Mouse (Mus musculus) midbrain, embryonic 11.5 days (tissue): Measurements from ENCODE around the gene Fam163a. TPM values are rescaled to one million over a fixed set of nuclear protein-coding genes. Genes with fewer than 3 reads are reported as not detected.

Source experiments
- ATAC-seq: fragments of 200-750 bp; cut with Nextera tagmentation; 2 replicates; pipeline ENCODE4 v1.8.0; 2017; ENCODE audit warnings: moderate TSS enrichment, moderate library complexity; ENCODE audit not compliant: low FRiP score
- DNase-seq: peaks from one replicate; pipeline ENCODE4 v3.0.0; 2015; ENCODE audit warnings: low spot score; ENCODE audit errors: missing footprints
- H3K27ac ChIP-seq: fragments of 300-500 bp; sonication (generic); 2 replicates; pipeline ENCODE4 v1.5.1; 2014; ENCODE audit warnings: low read depth, low read length
- H3K27me3 ChIP-seq: fragments of 300-500 bp; sonication (generic); 2 replicates; pipeline ENCODE4 v1.6.1; 2014; ENCODE audit warnings: mild to moderate bottlenecking, low read length, moderate library complexity, mixed read lengths; ENCODE audit not compliant: control insufficient read depth, insufficient read depth
- H3K36me3 ChIP-seq: fragments of 300-500 bp; sonication (generic); 2 replicates; pipeline ENCODE4 v1.6.1; 2014; ENCODE audit warnings: mild to moderate bottlenecking, low read length, moderate library complexity, mixed read lengths; ENCODE audit not compliant: control insufficient read depth, insufficient read depth
- H3K4me1 ChIP-seq: fragments of 300-500 bp; sonication (generic); 2 replicates; pipeline ENCODE4 v1.6.1; 2014; ENCODE audit warnings: low read length; ENCODE audit not compliant: control insufficient read depth, insufficient read depth
- H3K4me2 ChIP-seq: fragments of 300-500 bp; sonication (generic); 2 replicates; pipeline ENCODE4 v1.6.1; 2014; ENCODE audit warnings: mild to moderate bottlenecking, moderate library complexity
- H3K4me3 ChIP-seq: fragments of 300-500 bp; sonication (generic); 2 replicates; pipeline ENCODE4 v1.5.1; 2014; ENCODE audit warnings: low read depth, low read length
- H3K9ac ChIP-seq: fragments of 300-500 bp; sonication (generic); 2 replicates; pipeline ENCODE4 v1.6.1; 2014; ENCODE audit warnings: low read length
- H3K9me3 ChIP-seq: fragments of 300-500 bp; sonication (generic); 2 replicates; pipeline ENCODE4 v1.6.1; 2016; ENCODE audit warnings: low read length; ENCODE audit not compliant: control insufficient read depth
- WGBS: fragments of 180-500 bp; shearing (Covaris S2); extraction: QIAGEN DNeasy Blood & Tissue Kit; methylation state at CpG from one replicate; pipeline ENCODE4 v1.1.7; 2014; 5-methylcytosine and 5-hydroxymethylcytosine counted together
- polyA plus RNA-seq: library from polyadenylated mRNA; unstranded; fragments of >200 nt; fragmentation: Nextera tagmentation; extraction: Ambion mirVana; gene quantifications from 2 replicates; pipeline ENCODE4 v1.2.1, GENCODE M21; 2014

The Fam163a gene
- polyA plus RNA-seq, 1 experiment from 2014 or later: 6.8 TPM

DNA sequence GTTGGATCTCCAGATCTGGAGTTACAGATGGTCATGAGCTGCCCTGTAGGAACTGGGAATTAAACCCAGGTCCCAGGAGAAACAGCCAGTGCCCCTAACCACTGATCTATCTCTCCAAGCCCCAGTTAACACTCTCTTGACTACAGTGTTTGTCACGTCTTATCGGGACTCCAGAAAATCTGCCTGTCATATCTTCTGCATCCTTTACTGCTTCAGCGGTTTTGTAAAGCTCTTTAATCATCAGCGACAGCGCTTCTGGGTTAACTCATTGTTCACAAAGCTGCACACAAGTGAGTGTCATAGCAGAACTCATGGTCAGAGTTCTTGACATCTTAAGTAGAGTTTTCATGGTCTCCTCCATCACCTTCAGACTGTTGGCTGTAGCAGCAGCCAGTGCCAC, 22.1 kb upstream of the Fam163a start:
- 79% methylated on average over 5 of the region's 5 CpGs for WGBS
- no peaks in the 10 kb centered on the region for H3K27me3 ChIP-seq

DNA sequence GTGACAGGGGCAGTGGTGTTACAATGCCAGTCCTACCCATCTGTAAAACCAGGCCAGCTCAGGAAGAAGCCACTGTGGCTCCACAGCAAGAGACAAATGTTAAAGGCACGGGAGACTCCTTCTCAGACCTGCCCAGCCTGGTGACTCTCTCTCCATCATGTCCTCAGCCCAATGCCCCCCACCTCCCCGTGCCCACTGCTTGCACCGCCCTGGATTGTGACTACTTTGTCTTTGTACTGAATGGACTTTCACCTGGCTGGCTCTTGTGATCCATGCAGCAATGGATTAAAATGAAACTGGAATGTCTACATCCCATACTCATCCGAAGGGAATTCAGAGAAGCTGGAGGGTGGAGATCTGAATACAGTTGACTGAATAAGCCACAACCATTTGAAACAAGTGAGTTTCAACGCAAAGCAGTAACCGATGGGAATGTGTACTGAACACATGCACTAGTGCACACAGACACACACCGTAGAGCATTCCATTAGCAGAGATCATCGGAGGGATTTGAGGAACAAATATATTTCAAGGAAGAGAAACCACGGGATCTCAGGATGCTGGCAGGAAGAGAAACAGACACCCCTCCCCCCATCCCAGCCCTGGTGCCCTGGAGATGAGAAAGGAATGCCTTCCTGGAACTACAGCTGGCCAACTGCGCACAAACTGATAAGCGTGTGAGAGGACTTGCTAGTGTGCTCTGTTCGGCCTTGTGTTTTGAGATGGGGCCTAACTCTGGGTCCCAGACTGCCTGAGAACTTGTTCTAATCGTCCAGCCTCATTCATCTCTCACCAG, 17.6 kb upstream of the Fam163a start:
- Histone ChIP-seq H3K27ac (peak overlapping the region; percentile 77), H3K9me3 (no peaks in the 10 kb centered on the region), H3K36me3 (no peaks in the 10 kb centered on the region), H3K4me1 (peaks cover 20% of the 10 kb centered on the region), H3K4me3 (no peak overlapping the region), H3K4me2 (no peak overlapping the region; the same call in 1 of the 2 replicates), H3K27me3 (no peaks in the 10 kb centered on the region), H3K9ac (no peak overlapping the region)
- DNase-seq (peak; percentile 91), ATAC-seq (peak; percentile 87)
- WGBS: 35% methylated on average over 13 of the region's 13 CpGs

More for the DNA sequence above, 22.1 kb upstream of the Fam163a start:
- Histone ChIP-seq H3K36me3 (no peaks in the 10 kb centered on the region), H3K9me3 (no peaks in the 10 kb centered on the region), H3K4me3 (no peak overlapping the region), H3K27ac (no peak overlapping the region), H3K9ac (no peak overlapping the region), H3K4me1 (peaks cover 14% of the 10 kb centered on the region), H3K4me2 (no peak overlapping the region)
- DNase-seq: no peak
- ATAC-seq: no peak

DNA sequence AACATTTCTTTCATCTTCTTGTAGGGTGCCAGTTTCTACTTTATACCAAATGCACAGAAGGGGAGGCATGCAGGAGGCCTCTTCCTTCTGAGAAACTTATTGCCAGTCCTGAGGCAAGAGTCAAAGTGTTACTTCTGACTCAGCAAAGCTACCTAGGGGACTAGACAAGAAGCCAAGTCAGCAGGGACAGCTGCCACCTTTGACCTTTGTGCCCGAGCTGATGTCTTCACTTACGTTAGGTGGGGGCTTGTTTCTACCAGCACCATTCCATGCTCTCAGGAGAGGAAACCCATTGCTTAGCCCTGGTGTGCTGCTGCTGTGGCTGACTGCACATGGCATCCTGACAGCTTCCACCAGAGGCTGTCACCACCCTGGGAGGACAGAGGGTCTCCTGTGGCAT, 16.5 kb upstream of the Fam163a start:
- Histone ChIP-seq H3K4me2 (no peak overlapping the region), H3K4me1 (peaks cover 20% of the 10 kb centered on the region), H3K9me3 (no peaks in the 10 kb centered on the region), H3K36me3 (no peaks in the 10 kb centered on the region), H3K9ac (no peak overlapping the region), H3K27me3 (no peaks in the 10 kb centered on the region), H3K27ac (no peak overlapping the region), H3K4me3 (no peak overlapping the region)
- WGBS: 19% methylated on average over 2 of the region's 2 CpGs
- ATAC-seq (no peak), DNase-seq (no peak)

DNA sequence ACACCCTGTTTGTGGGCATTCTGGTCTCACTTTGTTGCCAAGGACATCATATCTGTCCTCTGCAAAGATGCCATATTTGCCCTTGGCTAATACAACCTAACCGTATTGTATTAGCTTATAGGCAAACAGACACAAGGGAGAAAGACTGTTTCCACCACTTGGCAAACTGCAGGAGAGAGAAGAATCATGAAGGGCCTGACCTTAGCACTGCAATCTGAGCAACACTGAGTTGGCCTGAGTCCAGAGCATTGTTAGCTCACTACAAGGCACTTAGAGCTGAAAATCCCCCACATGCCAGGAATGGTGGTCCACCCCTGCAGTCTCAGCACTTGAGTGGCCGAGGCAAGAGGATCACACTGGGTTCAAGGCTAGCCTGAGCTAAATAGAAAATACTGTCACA, 13.7 kb upstream of the Fam163a start:
- ATAC-seq (no peak), DNase-seq (no peak)
- Histone ChIP-seq H3K36me3 (no peaks in the 10 kb centered on the region), H3K27ac (no peak overlapping the region), H3K9me3 (no peaks in the 10 kb centered on the region), H3K4me3 (no peak overlapping the region), H3K4me1 (peaks cover 20% of the 10 kb centered on the region), H3K4me2 (no peak overlapping the region), H3K9ac (no peak overlapping the region), H3K27me3 (no peaks in the 10 kb centered on the region)
- 91% methylated on average over 2 of the region's 2 CpGs for WGBS

DNA sequence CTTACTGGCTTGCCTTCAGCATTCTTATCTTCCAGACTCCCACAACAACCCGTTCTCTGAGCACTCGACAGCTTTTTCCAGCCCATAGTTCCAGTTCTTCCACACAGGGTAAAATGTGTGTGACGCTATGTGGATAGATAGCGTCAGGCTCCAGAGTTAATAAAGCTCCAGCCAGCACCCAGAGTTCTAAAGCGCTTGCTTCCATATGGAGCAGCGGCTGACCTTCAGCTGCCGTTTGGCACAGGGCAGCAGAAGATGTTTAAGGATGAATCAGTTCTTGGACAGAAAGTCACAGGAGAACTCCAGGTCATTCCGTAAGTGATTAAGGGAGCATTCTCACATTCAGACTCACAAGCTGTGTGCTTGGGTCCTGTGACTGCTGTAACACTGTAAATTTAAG, 13.1 kb upstream of the Fam163a start:
- no peak overlapping the region for H3K4me2 ChIP-seq
- 86% methylated on average over 8 of the region's 8 CpGs for WGBS

DNA sequence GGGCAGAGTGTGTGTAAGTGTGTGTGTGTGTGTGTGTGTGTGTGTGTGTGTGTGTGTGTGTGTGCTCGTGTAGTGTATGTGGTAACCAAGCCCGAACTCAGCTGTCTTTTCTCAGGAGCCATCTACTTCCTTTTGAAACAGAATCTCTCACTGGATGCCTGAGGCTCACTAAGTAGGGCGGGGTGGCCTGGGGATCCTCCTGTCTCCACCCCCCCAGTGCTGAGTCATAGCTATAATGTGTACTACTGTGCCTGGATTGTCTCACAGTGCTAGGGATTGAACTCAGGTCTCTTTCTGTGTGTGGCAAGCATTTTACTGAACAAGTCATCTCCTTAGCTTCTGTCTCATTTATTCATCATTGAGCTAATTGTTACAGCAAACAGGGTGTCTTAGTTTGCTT, 12.6 kb upstream of the Fam163a start:
- WGBS: 85% methylated on average over 3 of the region's 3 CpGs
- H3K27ac ChIP-seq: no peak overlapping the region

More for the DNA sequence above, 13.1 kb upstream of the Fam163a start:
- Histone ChIP-seq H3K4me1 (peaks cover 16% of the 10 kb centered on the region), H3K36me3 (no peaks in the 10 kb centered on the region), H3K27ac (no peak overlapping the region), H3K9ac (no peak overlapping the region), H3K27me3 (no peaks in the 10 kb centered on the region), H3K9me3 (no peaks in the 10 kb centered on the region), H3K4me3 (no peak overlapping the region)
- DNase-seq: no peak
- no peak for ATAC-seq

DNA sequence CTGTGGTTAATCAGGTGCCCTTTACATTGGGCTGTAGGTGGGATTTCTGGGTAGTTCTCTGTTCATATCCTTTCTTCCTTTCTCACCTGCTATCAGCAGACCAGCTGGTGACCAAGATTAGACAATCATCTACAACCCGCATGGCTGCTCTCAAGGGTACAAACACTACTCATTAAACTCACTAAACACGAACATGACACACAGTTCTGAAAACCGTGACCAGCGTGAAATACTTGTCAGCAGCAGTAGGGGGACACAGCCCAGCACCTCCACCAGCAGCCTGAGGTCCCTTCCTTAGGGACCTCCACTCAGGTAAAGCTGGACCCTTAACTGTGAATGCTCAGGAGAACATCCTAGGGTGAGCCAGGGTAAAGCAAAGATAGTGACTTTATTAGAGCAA, 11.4 kb upstream of the Fam163a start:
- no peak overlapping the region for H3K27ac ChIP-seq
- ATAC-seq (no peak), DNase-seq (no peak)

More for the DNA sequence above, 12.6 kb upstream of the Fam163a start:
- Histone ChIP-seq H3K4me1 (peaks cover 11% of the 10 kb centered on the region), H3K27me3 (no peaks in the 10 kb centered on the region), H3K4me2 (no peak overlapping the region), H3K4me3 (no peak overlapping the region), H3K9me3 (no peaks in the 10 kb centered on the region), H3K36me3 (no peaks in the 10 kb centered on the region), H3K9ac (no peak overlapping the region)
- DNase-seq (no peak), ATAC-seq (no peak)

DNA sequence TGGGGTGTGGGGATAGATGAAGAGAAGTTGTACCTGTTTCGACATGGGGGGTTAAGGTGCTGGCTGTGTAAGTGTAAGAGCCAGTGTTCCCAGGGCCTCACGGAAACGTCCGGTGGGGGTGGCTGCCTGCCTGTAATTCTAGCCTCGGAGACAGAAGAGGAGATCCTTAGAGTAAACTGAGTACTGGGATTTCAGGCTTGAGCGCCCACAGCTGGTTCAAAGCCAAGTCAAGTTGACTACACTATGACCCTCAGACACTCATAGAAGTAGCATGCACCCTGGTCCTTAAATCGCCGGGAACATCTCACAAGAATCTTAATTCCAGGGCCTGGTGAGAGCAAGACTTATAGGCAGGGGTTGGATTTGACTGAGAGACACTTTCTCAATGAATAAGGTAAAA, 9.8 kb upstream of the Fam163a start:
- no peaks in the 10 kb centered on the region for H3K27me3 ChIP-seq
- H3K4me1 ChIP-seq: peaks cover 2% of the 10 kb centered on the region; the same call in 1 of the 2 replicates
- H3K4me2 ChIP-seq: no peak overlapping the region
- no peak overlapping the region for H3K27ac ChIP-seq
- ATAC-seq: no peak
- WGBS: 87% methylated on average over 8 of the region's 8 CpGs
- no peak overlapping the region for H3K9ac ChIP-seq
- H3K4me3 ChIP-seq: no peak overlapping the region
- H3K9me3 ChIP-seq: no peaks in the 10 kb centered on the region
- no peak for DNase-seq
- H3K36me3 ChIP-seq: no peaks in the 10 kb centered on the region

More for the DNA sequence above, 11.4 kb upstream of the Fam163a start:
- Histone ChIP-seq H3K9me3 (no peaks in the 10 kb centered on the region), H3K4me1 (peaks cover 2% of the 10 kb centered on the region; the same call in 1 of the 2 replicates), H3K9ac (no peak overlapping the region), H3K4me2 (no peak overlapping the region), H3K4me3 (no peak overlapping the region), H3K27me3 (no peaks in the 10 kb centered on the region), H3K36me3 (no peaks in the 10 kb centered on the region)
- WGBS: 70% methylated on average over 4 of the region's 4 CpGs

DNA sequence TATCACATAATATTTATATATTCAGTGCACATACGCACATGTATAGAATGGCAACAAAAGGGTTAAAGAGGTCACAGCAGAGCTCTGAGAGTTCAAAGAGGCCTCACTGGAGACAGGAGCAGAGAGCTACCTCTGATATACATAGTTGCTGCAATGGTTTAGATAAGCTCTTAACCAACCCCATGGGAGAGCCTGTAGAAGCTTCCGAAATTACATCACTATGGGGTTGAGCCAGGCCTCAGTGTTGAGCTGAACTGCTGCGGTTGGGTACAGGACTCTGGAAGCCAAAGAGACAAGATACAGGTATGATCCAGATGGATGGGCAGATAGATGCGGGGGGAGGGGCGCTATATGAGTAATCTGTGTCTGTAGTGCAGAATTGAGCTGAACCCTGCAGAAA, 8.1 kb upstream of the Fam163a start:
- WGBS: 87% methylated on average over 5 of the region's 5 CpGs
- DNase-seq (peak; percentile 81), ATAC-seq (no peak)
- Histone ChIP-seq H3K9ac (no peak overlapping the region), H3K27ac (no peak overlapping the region), H3K36me3 (no peaks in the 10 kb centered on the region), H3K4me1 (peaks cover 2% of the 10 kb centered on the region; the same call in 1 of the 2 replicates), H3K27me3 (no peaks in the 10 kb centered on the region), H3K9me3 (no peaks in the 10 kb centered on the region), H3K4me2 (no peak overlapping the region), H3K4me3 (no peak overlapping the region; the same call in 1 of the 2 replicates)
